Mouse (Mus musculus) heart, postnatal 4 days (tissue): ENCODE results near the gene Wnt7b. TPM values are rescaled to one million over a fixed set of nuclear protein-coding genes. Genes with fewer than 3 reads are reported as not detected.

ENCODE experiments used
- DNase-seq: peaks from one replicate; pipeline ENCODE4 v3.0.0; 2021
- total RNA-seq, 2 experiments: library from RNA; stranded (reverse); gene quantifications; 2 replicates each; pipeline ENCODE4 v1.2.3; 2021

Wnt7b gene
- total RNA-seq, 2 experiments from 2014 or later, result 0.21 to 0.27 TPM

DNA sequence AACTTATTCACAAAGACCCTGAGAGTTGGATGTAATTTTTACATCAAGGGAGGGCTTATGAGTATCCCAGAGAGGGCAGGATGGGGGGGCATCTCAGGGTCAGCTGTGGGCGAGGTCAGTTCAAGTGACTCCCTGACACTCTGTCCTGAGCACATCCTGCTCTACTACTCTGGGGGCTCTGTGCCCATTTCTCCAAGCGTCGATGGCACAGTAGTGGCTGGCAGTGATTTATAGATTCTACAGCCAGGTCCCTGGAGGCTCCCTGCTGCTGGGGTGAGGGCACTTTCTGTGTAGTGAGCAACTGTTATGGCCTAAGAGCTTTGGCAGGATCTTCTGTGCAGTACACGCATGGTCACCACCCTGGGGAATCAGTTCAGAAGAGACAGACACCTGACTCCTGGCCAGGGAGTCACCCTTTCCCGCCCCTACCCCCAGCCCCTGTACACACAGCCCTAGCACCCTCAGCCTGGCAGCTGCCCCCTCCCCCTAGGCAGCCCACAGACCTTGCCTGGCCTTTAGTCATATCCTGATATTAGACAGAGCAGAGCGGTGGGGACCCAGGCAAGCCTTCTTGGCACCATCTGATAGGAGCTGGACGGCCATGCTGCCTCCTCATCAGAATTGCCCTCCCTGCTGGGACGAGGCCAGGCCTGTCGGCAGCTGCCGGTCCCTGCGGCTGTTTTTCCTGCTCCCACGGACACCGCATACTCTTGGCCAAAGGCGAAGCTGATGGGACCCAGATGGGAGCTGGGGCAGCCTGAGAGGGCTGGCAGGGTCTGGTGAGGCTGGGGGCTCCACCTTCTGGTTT, 77.0 kb downstream of the Wnt7b start:
- DNase-seq, result peak; percentile 50

DNA sequence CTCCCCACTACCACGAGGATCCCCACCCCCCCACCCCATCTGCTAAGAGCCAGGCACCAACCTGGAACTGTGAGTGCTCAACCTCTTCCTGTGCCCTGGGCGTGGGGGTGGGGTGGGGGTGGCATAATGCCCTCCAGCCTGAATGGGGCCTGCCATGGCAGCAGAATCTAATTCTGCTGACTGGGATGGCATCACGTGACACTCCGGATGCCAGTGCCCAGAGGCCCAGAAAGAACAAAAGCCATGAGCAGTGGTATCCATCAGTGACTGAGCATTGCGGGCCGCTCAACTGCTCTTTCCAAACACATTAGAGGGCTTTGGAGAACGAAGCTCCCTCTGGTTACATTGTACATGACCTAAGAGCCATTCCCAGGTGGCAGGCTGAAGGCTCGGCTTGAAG, 79.1 kb downstream of the Wnt7b start, which contains the start of gene 7530416G11Rik:
7530416G11Rik (minus strand) TSS at position 101 of the 400 bp plus-strand sequence.
- no peak for DNase-seq

DNA sequence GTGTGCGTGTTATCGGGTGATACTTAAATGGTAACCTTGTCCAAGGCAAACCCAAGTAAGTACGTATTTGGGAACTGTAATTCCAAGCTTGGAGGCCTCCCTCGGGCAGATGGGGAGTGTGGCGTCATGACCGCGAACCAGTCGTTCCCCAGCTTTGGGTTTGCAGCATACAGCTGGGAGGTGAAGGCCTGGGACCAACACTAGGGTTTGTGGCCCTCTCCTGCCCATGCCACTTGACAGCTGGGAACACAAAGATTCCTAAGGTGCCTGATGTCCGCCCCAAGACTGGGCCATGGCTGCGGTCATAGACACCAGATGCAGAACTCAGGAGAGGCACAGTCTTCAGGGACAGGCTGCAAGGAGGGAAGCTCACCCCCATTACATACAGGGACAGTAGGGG, 82.0 kb downstream of the Wnt7b start:
- DNase-seq, result no peak

DNA sequence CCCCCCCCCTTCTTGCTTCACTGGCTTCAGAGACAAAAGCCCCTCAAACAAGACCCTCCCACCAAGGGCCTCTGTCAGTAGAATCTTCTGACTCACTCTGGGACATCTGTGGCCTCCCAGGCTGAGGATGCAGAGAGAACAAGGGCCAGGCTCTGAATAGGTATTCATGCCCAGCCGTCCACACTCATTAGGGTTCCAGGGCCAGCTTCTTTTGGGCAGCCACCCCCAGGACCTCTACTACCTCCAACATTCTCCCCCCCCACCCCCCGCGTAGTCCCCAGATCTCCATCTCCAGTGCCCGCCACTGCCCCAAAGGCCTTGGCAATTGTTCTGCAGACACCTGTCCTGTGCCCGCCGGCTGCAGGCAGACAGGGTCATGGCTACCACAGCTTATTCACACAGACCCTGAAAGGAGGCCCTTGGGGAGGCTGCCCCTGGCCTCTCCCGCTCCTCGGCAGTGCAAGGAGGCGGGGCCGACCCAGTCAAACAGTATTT, 84.2 kb downstream of the Wnt7b start:
- DNase-seq, result no peak

DNA sequence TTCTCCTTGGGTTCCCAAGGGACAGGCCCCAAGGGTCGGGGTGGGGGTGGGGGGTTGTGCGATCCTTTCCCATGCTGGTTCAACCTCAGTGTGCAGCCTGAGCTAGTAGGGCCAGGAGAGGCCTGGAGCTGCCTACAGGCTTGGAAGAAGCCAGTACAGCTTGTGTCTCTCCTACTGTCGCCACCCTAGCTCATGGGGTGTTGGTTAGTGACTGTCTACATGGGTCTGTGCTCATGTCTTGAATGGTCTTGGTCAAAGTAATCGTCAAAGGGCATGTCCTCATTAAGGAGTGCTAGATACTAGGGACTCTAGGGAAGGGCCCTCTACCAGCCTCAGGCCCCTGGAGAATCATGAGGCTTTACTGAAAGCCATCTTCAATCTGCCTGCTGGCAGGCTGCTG, 84.7 kb downstream of the Wnt7b start:
- DNase-seq, result no peak

DNA sequence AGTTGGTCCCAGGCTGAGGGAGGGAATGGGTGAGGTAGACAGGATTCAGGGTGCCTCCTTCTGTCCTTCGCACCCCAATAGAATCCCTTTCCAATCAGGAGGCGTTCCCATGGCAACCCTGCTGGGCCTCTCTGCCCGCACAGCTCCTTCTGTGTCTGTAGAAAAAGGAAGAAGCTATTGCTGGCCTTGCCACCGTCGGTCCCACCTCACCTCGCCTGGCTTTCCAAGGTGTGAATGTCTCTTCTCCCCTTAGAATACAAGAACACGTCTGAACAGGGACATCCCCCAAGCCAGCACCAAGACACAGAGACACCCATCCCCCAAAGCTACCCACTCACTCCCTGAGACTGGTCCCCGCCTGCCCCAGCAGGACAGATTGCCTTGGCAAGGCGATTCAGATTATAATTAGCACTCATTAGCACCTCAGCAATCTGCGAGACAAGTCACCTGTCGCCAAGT, 88.1 kb downstream of the Wnt7b start:
- no peak for DNase-seq

DNA sequence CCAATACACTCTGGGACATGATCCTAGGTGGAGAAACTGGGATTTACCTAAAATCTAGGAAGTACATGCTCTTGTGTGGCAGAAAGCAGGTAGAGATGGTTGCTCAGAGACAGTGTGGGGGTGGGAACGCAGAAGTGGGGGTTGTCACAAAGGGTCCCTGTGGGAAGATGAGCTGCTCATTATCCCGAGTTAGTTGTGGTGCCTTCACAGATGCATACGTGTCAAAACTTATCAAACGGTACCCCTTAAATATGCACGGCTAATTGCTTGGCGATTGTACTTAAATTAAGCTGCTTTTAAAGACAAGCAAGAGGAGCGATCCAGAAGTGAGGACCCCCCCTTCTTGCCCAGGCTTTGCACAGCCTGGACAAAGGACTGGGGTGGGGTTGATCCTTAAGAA, 92.5 kb downstream of the Wnt7b start:
- DNase-seq, result no peak

DNA sequence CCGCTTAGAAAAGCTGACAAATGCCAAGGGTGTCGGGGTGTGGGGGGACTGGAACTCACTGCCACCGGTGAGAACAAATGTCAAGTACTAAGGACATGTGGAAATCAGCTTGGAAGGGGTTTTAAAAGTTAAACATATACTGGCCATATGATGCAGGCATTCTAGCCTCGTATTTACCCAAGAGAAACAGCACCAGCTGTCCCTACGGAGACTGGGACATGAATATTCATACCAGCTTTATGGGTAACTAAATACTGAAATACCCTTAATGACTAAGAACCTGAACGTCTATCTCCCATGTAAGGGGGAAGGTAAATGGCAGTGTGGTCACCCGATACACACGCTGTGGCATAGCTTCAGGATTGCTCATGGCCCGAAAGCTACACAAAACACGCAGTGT, 93.4 kb downstream of the Wnt7b start:
- DNase-seq, result no peak

Other genes with a start within 250 kb of the Wnt7b start
- 100 to 1,000 TPM; 119 to 127 TPM for gene Atxn10, start 246.2 kb downstream of the Wnt7b start, total RNA-seq
- not detected for gene 7530416G11Rik, start 79.2 kb downstream of the Wnt7b start, total RNA-seq
- gene Ppara, start 152.5 kb upstream of the Wnt7b start, total RNA-seq, result 10 to 100 TPM; 24.0 to 29.6 TPM
- gene Cdpf1, start 229.2 kb upstream of the Wnt7b start, total RNA-seq, result 10 to 100 TPM; 37.9 to 45.1 TPM
- 1 to 10 TPM; 2.5 to 2.8 TPM for gene Pkdrej, start 239.3 kb upstream of the Wnt7b start, total RNA-seq
- 1 to 10 TPM; 5.2 to 5.3 TPM for gene Ttc38, start 249.8 kb upstream of the Wnt7b start, total RNA-seq